Mouse (Mus musculus) lung, adult 2 months (tissue): Measurements from ENCODE around the gene Dusp3. TPM values are rescaled to one million over a fixed set of nuclear protein-coding genes. Genes with fewer than 3 reads are reported as not detected.
A peak's percentile ranks its signal among the peaks of the same experiment; 100 is the strongest.

Experiments used
- DNase-seq: peaks from one replicate; pipeline ENCODE4 v3.0.0; 2022
- H3K4me1 ChIP-seq: fragments of 200-500 bp; 2 replicates; pipeline ENCODE4 v1.6.1; 2011; ENCODE audit warnings: low read length; ENCODE audit not compliant: control insufficient read depth, insufficient read depth
- H3K4me3 ChIP-seq: fragments of 200-500 bp; replicated peaks from 2 replicates; pipeline ENCODE3; 2011; ENCODE audit warnings: low read depth, mild to moderate bottlenecking, control low read depth, low read length; ENCODE audit errors: extremely low read depth
- CTCF ChIP-seq: fragments of 200-500 bp; IDR thresholded peaks from 2 replicates; pipeline ENCODE4 v1.5.1; 2011; ENCODE audit warnings: mild to moderate bottlenecking, low read length, control low read depth; ENCODE audit not compliant: insufficient read depth
- POLR2A ChIP-seq: fragments of 200-500 bp; IDR thresholded peaks from 2 replicates; pipeline ENCODE4 v1.6.1; 2011; ENCODE audit warnings: low read depth, mild to moderate bottlenecking, control low read depth, low read length, borderline replicate concordance; ENCODE audit errors: extremely low read depth
- WGBS: fragments of 180-500 bp; shearing (Covaris S2); methylation state at CpG from one replicate; pipeline ENCODE4 v1.1.7; 2018; 5-methylcytosine and 5-hydroxymethylcytosine counted together
- polyA plus RNA-seq: library from polyadenylated mRNA; depleted of rRNA; stranded (reverse); fragments of >200 nt; gene quantifications from 2 replicates; pipeline ENCODE4 v1.2.3, GENCODE M21; 2012

The Dusp3 gene
- polyA plus RNA-seq, 1 experiment = 176 TPM

DNA sequence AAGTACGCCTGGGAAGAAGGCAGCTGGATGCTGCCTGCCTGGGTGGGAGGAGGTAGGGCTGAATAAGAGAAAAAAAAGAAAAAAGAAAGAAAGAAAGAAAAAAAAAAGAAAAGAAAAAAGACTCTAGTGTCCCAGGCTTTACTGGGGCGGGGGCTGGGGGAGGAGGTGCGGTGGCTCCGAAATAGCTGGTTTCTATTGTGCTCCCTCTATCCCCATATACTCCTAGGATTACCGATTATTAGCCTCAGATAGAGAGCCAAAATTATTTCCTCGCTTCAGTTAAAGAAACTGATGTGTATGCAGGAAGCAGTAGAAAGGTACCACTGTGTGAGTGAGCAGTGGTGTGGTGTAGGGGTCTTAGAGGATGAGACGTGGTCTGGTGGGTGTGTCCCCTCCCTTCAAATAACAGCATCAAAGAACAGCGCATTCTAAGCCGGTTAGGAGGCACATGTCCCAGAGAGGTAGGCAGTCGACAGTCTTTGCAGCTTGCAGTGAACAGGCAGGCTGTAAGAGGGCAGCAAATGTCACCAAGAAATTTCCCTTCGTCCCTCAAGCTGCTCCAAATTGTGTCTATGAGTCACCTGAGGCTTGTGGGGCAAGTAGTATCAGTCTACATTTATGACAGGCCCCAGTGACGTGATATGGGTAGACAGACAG is 40.7 kb upstream of the Dusp3 start:
- peak overlapping the region; percentile 48 for H3K4me3 ChIP-seq
- WGBS = 11% methylated on average over 12 of the region's 12 CpGs
- H3K4me1 ChIP-seq = no peaks in the 10 kb centered on the region
- TF ChIP-seq CTCF (no peak), POLR2A (no peak)
- DNase-seq = no peak

GRCm38 (mm10) chr11:102026694-102027360 is 40.0 kb upstream of the Dusp3 start:
- DNase-seq = peak; percentile 68
- Histone ChIP-seq H3K4me3 (peak overlapping the region; percentile 79), H3K4me1 (no peaks in the 10 kb centered on the region)
- WGBS = 1% methylated on average over 57 of the region's 73 CpGs
- TF ChIP-seq CTCF (no peak), POLR2A (no peak)

DNA sequence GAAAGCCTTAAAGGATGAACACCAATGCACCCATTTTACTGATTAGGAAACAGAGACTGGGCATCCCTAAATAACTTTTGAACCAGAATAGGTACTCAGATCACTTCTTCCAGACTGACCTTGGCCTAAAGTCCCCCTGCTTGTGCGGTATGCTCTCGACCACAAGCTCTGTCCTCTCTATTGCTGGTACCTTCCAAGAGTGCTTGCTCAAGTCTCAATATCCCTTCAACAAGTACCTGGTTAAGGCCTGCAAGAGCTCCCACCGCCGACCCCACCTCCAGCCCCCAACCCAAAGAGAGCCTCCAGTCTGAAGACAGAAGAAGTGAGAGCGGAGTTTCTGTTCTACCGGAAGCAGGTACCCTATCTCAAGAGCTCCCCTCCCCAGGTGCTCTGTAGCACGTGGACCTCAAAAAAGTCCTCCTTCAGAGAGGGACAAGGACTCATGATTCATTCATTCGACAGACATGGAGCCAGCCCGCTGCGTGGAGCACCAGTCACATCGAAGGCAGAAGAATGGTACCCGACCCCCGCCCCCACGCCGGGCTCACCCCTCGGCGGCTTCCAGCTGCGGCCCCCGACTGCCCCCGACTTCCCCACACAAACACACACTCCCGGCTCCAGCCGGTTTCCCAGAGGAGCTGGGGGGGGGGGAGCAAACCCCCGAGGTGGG is 39.3 kb upstream of the Dusp3 start:
- peak overlapping the region; percentile 79 for H3K4me3 ChIP-seq
- TF ChIP-seq POLR2A = no peak
- TF ChIP-seq CTCF = no peak
- no peaks in the 10 kb centered on the region for H3K4me1 ChIP-seq
- DNase-seq = no peak
- 7% methylated on average over 23 of the region's 23 CpGs for WGBS

- WGBS = 53% methylated on average over 7 of the region's 7 CpGs
- no peak for DNase-seq
These were observed 38.5 kb upstream of the Dusp3 start for GRCm38 (mm10) chr11:102025354-102025753.

DNA sequence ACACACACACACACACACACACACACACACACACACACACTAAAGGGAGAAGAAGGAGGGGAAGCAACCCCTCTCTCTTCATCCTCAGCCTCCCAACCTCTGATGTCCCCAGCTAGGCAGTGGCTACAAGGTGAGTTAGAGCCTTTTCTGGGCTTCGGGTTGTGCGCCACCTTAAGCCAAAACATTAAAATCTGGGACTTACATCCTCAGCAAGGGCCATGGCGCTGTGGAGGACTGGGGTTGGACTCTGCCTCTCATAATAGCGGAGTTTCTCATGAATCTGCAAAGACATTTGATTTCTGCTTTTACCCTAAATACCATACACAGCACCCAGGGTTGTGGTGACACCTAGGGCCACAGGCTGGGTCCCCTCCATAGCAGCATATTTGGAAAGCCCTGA is 38.1 kb upstream of the Dusp3 start:
- DNase-seq = no peak
- no peak for TF ChIP-seq CTCF
- TF ChIP-seq POLR2A = no peak

More at GRCm38 (mm10) chr11:102025354-102025753, 38.5 kb upstream of the Dusp3 start:
- TF ChIP-seq POLR2A = no peak
- no peaks in the 10 kb centered on the region for H3K4me1 ChIP-seq
- H3K4me3 ChIP-seq = no peak overlapping the region

GRCm38 (mm10) chr11:102024084-102024758 is 37.4 kb upstream of the Dusp3 start:
- TF ChIP-seq CTCF (no peak), POLR2A (no peak)
- 89% methylated on average over 6 of the region's 6 CpGs for WGBS

More for the DNA sequence above, 38.1 kb upstream of the Dusp3 start:
- 95% methylated on average over 4 of the region's 4 CpGs for WGBS
- no peaks in the 10 kb centered on the region for H3K4me1 ChIP-seq
- no peak overlapping the region for H3K4me3 ChIP-seq

DNA sequence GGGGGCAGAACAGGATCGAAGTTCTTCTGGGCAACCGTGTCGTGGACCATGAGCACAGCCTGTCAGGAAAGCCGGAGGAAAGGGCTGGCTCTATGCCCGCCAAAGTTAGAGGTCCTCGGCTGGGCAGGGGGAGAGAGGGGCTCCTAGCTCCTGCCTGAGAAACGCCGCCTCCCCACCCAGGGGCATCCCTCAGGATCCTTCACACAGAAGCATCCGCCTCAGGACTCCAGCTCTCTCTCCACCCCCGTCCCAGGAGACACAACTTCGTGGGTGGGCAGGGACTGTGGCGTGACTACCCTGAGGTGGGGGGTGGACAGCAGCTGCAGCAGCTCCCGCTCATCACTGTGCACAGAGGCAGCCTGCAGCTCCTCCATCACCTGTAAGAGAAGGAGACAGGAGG is 36.6 kb upstream of the Dusp3 start:
- Histone ChIP-seq H3K4me3 (no peak overlapping the region), H3K4me1 (no peaks in the 10 kb centered on the region)
- no peak for DNase-seq
- 80% methylated on average over 13 of the region's 13 CpGs for WGBS
- TF ChIP-seq POLR2A (no peak), CTCF (no peak)

More at GRCm38 (mm10) chr11:102024084-102024758, 37.4 kb upstream of the Dusp3 start:
- no peaks in the 10 kb centered on the region for H3K4me1 ChIP-seq
- DNase-seq = no peak
- H3K4me3 ChIP-seq = no peak overlapping the region

DNA sequence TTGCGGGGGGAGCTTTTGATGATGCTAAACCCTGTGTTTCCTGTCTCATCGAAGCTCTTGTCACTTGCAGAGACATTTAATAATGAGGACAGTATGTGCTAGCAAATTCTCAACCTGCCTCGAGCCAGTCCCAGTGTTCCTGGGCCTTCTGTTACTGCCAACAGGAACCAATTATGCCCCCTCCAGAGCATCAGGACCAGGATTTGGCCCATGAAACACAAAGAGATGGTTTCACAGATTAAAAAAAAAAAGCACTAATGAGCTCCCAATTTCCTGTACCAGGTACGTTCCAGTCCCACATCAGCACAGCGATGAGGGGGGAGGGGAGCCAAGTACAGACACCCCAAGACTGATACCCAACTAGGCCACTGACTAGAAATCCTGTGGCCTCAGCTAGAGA is 34.4 kb upstream of the Dusp3 start:
- Histone ChIP-seq H3K4me3 (no peak overlapping the region), H3K4me1 (no peaks in the 10 kb centered on the region)
- no peak for DNase-seq
- no peak for TF ChIP-seq CTCF
- no peak for TF ChIP-seq POLR2A
- WGBS = 85% methylated on average over 5 of the region's 5 CpGs

GRCm38 (mm10) chr11:102019736-102020135 is 32.9 kb upstream of the Dusp3 start:
- 73% methylated on average over 9 of the region's 9 CpGs for WGBS
- no peak overlapping the region for H3K4me3 ChIP-seq
- no peak for TF ChIP-seq CTCF
- TF ChIP-seq POLR2A = no peak
- H3K4me1 ChIP-seq = no peaks in the 10 kb centered on the region
- no peak for DNase-seq
